Mouse (Mus musculus) liver, embryonic 14.5 days (tissue): ENCODE measurements around the gene Zfand2b.

Source experiments
- CTCF ChIP-seq: IDR thresholded peaks from 2 replicates; pipeline ENCODE4 v1.5.1; 2016; ENCODE audit warnings: antibody characterized with exemption, low read depth, control low read depth
- EP300 ChIP-seq: IDR thresholded peaks from 2 replicates; pipeline ENCODE4 v1.6.1; 2016; ENCODE audit warnings: antibody characterized with exemption, low read depth

DNA sequence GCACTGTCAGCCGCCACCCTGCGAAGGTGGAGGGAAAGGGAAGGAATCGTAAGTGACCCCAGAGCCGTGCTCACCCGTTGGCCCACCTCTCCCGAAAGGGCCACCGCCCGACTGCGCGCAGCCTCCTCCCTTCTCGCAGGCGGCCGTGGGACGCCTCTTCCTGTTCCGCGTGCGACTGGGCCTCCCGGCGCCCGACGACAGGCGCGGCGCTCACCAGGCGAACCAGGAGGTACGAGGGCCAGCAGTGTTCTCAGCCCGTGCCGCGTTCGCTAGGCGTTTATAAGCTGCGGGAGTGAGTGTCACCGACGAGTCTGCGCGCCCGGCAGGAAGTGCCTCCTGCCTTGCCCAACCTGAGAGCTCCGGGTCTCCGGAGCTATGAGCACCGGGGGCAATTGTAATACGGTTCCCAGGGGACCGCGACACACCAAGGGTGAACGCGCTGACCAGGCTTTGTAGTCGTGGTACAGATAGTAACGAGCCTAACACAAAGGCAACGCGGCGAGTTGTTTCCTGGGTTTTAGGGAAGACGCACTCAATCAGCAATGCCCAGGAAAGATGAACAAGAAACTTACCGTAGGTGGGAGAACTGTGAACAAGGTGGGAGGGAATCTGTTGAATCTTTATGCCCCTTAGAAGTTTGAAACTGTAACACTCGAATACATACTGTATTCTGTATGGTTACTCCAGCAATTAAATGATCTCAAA lies 26.8 kb upstream of the Zfand2b start:
- TF ChIP-seq CTCF: no peak
- no peak for TF ChIP-seq EP300
